Mouse (Mus musculus): Measurements from ENCODE around the gene Map3k11.

Map3k11 gene

DNA sequence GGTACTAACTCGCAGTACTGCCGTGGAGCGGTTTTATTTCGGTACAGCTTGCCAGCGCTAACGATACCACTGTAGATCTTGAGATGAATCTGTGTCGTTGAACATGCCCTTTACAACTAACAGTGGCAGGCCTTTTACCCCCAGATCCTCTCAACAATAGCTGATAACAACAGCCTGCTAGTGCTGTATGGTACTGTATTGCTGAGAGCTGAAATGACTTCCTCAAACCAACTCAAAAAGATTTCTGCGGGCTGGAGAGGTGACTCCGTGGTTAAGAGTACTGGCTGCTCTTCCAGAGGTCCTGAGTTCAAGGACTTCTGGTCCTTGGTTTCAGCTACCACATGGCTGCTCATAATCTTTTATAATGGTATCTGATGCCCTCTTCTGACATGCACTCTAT, 45.8 kb downstream of the Map3k11 start:
- DNase-seq (ENCODE audit: low spot score): no peak

DNA sequence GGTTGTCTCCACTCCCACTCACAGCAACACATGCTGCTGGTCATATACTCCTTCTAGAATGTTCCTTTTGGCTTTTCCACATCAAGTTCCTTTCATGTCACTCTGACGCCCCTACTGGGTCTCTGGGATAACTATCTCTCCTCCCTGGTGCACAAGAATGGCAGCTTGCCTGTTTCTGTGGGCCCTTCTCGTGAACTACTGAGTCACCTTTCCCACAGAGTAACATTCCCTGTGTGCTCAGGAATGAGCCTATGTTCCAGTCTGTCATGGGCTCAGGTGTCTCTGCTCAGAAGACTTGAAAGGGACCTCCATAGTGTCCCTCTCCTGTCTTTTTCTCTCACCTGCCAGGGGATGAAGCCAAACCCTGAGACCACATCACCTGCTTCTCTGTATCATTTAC, 50.9 kb downstream of the Map3k11 start:
- no peak for DNase-seq (ENCODE audit: low spot score)

DNA sequence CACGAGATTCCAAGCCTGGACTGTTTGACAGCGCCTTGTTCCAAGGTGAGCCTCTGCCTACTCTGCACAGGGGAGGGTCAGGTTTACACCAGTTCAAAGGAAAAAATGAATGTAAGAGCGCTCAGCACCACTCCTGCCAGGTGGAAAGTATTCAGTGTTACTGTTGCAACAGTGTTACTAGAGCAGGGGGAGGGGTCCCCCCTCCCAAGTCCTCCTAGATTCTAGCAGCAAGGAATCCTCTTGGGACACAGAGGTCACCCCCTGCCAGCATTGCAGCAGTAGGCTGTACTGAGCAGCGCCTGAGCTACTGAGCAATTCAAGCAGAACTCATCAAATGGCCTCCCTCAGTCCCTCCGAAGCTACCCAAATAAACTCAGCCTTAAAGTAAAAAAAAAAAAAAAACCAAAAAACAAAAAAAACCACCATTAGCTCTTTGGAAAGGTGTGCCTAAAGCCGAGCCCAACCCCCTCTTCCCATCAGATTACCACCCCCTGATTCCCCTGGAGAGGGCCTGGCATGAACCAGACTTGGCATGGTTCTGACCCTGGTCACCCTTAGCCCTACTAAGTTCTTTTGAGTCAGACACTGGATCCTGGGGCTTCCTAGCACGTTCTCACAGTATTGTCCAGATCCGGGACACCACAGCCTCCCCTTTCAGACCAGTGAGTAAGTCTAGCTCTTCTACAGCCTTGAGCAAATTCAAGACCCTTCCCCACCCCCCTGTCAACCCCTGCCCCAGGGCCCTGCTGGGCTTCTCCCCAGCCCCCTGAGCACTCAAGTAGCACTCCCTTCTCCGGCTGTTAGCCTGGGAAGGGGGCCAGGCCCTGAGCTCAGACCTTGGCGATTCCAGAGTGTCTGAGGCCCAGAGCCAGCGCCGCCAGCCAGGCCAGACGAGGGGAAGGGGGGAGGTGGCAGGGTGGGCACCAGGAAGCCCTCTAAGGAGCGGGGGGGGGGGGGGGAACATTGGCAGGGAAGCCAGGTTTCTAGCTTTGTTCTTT, 52.1 kb downstream of the Map3k11 start, which contains the start of gene Ltbp3:
TSS of gene Ltbp3 (plus strand) at position 585 of the 998 bp plus-strand sequence.
- DNase-seq (ENCODE audit: low spot score): no peak

DNA sequence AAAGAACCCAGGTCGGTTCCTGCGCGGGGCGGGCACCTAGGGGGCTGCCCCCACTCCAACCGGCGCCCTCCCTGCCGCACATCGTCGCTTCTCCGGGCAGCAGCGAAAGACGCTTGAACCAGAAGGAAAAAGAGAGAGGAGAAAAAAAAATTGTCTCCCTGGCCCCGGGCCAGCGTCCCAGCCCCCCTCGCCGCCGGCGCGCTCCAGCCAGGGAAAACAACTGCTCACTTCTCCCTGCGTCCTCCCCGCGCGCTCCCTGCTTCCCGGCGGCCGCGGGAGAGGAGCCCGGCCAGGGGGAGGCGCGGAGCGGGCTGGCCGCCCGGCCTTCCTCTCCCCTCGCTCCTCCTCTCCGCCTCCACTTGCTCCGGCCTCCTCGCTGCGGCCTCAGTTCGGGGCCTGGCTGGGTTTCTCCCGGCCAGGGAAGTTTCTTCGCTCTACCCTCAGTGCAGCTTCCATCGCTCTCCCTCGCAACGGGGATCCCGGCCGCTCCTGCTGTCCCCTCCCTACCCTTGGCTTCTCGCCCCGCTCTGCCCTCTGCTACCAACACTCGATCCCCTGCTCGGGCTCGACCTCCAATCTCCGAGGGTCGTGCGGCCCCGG, 53.2 kb downstream of the Map3k11 start:
- peak; percentile 58 for DNase-seq (ENCODE audit: low spot score)

DNA sequence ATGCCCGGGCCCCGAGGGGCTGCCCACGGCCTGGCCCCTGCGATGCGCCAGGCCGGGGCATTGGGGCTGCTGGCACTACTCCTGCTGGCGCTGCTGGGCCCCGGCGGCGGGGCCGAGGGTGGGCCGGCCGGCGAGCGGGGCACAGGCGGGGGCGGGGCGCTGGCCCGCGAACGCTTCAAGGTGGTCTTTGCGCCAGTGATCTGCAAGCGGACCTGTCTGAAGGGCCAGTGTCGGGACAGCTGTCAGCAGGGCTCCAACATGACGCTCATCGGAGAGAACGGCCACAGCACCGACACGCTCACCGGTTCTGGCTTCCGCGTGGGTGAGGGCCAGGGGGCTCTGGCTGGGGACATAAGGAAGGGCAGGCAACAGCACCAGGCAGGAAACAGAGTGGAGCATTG, 53.7 kb downstream of the Map3k11 start:
- DNase-seq (ENCODE audit: low spot score): no peak

DNA sequence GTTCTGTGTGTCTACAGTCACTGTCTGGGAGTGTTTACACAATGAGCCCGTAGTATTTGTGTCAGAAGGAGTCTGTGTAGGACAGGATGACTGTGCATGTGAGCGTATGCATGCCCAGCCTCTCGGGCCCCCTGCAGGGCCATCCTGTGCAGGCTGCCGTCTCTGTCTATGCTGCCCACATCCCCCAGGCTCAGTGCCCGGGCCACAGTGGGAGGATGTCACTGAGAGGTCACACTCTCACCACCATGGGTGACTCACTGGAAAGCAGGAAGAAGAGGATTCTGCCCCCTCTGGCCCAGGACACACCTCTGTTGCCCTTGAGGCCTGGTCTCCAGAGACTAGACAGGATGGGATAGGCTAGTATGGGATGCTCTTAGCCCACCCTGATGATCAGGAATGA, 55.0 kb downstream of the Map3k11 start:
- no peak for DNase-seq (ENCODE audit: low spot score)

DNA sequence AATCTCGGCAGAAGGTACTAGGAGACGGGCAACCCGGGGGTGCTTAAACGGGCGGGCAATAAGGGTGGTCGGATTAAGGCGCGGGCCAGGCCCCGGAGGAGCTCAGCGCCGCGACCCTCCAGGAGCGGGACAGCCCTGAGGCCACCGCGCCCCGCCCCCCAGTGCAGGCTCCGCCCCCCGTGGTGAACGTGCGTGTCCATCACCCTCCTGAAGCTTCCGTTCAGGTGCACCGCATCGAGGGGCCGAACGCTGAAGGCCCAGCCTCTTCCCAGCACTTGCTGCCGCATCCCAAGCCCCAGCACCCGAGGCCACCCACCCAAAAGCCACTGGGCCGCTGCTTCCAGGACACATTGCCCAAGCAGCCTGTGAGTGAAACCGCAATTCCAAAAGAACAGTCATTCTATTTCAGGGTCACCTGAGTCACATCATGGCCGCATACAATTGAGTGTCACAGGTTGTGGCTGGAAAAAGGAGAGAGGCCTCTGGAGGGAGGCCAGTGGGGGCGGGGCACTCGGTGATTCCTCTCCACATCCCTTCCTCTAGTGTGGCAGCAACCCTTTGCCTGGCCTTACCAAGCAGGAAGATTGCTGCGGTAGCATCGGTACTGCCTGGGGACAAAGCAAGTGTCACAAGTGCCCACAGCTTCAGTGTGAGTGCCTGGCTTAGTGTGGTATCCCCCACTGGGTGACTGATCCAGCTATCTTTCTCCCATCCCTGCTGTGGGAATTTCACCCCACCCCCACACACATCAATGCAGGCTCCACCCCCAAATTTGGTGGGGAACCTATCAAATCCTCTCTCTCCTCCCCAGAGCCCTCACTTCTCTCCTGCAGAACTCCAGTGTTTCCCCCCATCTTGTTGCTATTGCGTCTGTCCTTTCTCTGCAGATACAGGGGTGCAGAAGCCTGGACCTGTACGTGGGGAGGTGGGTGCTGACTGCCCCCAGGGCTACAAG, 57.5 kb downstream of the Map3k11 start:
- DNase-seq (ENCODE audit: low spot score): no peak

DNA sequence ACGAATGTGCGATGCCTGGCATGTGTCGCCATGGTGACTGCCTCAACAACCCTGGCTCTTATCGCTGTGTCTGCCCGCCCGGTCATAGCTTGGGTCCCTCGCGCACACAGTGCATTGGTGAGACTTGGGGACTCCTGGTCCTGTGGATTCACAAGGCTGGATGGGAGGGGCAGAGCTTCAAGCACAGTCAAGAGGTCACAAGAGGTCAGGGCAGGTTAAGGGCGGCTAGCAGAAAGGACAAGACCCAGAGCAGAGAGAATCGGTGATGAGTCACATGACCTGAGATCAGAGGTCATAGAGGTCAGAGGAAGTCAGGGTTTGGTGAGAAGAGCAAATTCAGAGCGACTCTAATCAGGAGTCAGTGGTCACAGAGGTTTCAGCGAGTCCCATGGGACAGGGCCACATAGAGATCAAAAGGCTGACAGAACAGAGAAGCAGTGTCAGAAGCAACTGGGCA, 58.4 kb downstream of the Map3k11 start:
- no peak for DNase-seq (ENCODE audit: low spot score)

DNA sequence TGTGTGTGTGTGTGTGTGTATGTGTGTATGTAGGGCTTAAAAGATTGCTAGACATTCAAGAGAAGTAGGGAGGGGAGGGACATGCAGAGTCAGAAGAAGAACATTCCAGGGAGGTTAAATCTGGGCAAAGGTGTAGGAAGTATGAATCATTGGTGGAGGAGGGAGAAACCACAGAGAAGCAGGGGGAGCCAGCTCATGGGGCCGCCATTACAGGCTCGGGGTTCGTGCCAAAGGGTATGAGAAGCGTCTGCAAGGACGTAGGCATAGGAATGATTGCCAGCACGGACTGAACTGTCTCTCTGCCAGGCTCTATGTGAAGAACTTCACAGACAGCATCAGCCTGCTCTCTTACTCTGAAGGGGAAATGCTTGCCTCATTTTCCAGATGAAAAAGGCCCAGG, 60.9 kb downstream of the Map3k11 start:
- no peak for DNase-seq (ENCODE audit: low spot score)

DNA sequence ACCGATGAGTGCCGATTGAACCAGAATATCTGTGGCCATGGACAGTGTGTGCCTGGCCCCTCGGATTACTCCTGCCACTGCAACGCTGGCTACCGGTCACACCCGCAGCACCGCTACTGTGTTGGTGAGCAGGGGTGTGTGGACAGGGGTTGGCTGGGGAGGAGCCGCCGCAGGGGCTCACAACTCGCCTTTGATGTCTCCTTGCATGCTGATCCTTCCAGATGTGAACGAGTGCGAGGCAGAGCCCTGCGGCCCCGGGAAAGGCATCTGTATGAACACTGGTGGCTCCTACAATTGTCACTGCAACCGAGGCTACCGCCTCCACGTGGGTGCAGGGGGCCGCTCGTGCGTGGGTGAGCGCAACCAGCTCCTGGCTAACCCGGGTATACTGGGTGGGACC, 62.4 kb downstream of the Map3k11 start:
- DNase-seq (ENCODE audit: low spot score): no peak

DNA sequence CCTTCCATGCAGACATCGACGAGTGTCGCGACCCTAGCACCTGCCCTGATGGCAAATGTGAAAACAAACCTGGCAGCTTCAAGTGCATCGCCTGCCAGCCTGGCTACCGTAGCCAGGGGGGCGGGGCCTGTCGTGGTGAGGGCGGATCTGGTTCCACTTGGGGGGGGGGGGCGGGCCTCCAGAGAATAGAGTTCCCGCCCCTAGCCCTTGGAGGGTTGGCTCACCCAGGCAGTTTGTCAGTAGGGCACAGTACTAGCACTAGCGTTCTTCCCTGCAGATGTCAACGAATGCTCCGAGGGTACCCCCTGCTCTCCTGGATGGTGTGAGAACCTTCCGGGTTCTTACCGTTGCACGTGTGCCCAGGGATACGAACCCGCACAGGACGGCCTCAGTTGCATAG, 63.2 kb downstream of the Map3k11 start:
- no peak for DNase-seq (ENCODE audit: low spot score)

All from embryo, embryonic 10.5 days (tissue).